In genomic region chr11:52522384-52522783, GRCm38 (mm10) we compare ENCODE assay signal across 8 mouse cellular contexts.
"Had no signal": no experiment of that assay in that cellular context is flagged by ENCODE, and none has a peak within 500 bp of the region (broad histone marks: within the 10 kb centered on the region; RNA-seq: fewer than 3 reads in every experiment).

No protein-coding gene starts in this region.

- H3K27me3 ChIP-seq: limb, embryonic 12.5 days; liver, embryonic 13.5 days; lung, embryonic 15.5 days; midbrain, embryonic 13.5 days had no signal

- H3K4me3 ChIP-seq: limb, embryonic 12.5 days; liver, embryonic 13.5 days; lung, embryonic 15.5 days; midbrain, embryonic 13.5 days; myocyte; neural tube, embryonic 15.5 days had no signal

- H3K27ac ChIP-seq: limb, embryonic 12.5 days; liver, embryonic 13.5 days; lung, embryonic 15.5 days; macrophage; midbrain, embryonic 13.5 days; neural tube, embryonic 15.5 days had no signal

- ATAC-seq: liver, postnatal 0 days had no signal

- H3K4me2 ChIP-seq: limb, embryonic 12.5 days; liver, embryonic 13.5 days; lung, embryonic 15.5 days; midbrain, embryonic 13.5 days; neural tube, embryonic 15.5 days had no signal

- DNase-seq: liver, embryonic 13.5 days had no signal

- H3K9ac ChIP-seq: limb, embryonic 12.5 days; liver, embryonic 13.5 days; liver, postnatal 0 days; lung, embryonic 15.5 days; midbrain, embryonic 13.5 days; neural tube, embryonic 15.5 days had no signal

- H3K4me1 ChIP-seq: liver, embryonic 13.5 days had no signal

- H3K36me3 ChIP-seq: limb, embryonic 12.5 days; liver, embryonic 13.5 days; lung, embryonic 15.5 days; midbrain, embryonic 13.5 days; neural tube, embryonic 15.5 days had no signal

- H3K9me3 ChIP-seq: liver, embryonic 13.5 days; lung, embryonic 15.5 days; midbrain, embryonic 13.5 days; neural tube, embryonic 15.5 days had no signal
